Mouse (Mus musculus): ENCODE measurements around the gene Cdh23. TPM values are rescaled to one million over a fixed set of nuclear protein-coding genes. Genes with fewer than 3 reads are reported as not detected.

The Cdh23 gene
- polyA plus RNA-seq, 1 experiment from 2014 or later, result 6.8 TPM

GRCm38 (mm10) chr10:60354881-60355677 is 341.2 kb downstream of the Cdh23 start:
- WGBS, result 82% methylated on average over 11 of the region's 11 CpGs
- H3K9me3 ChIP-seq (ENCODE audit: control insufficient read depth, low read length), result no peaks in the 10 kb centered on the region
- H3K27me3 ChIP-seq (ENCODE audit: control insufficient read depth, insufficient read depth, low read length), result no peaks in the 10 kb centered on the region
- H3K9ac ChIP-seq, result no peak overlapping the region
- DNase-seq (ENCODE audit: low spot score) (no peak), ATAC-seq (ENCODE audit: low FRiP score) (no peak)
- no peak overlapping the region for H3K4me3 ChIP-seq (replicated peaks; ENCODE audit: low read length)
- H3K27ac ChIP-seq, result no peak overlapping the region
- H3K4me1 ChIP-seq (replicated peaks; ENCODE audit: control insufficient read depth, insufficient read depth, low read length), result peaks cover 2% of the 10 kb centered on the region; the same call in 1 of the 2 replicates
- no peaks in the 10 kb centered on the region for H3K36me3 ChIP-seq (replicated peaks; ENCODE audit: control insufficient read depth, insufficient read depth)
- no peak overlapping the region for H3K4me2 ChIP-seq (replicated peaks)

- ATAC-seq (ENCODE audit: low FRiP score) (no peak), DNase-seq (ENCODE audit: low spot score) (no peak)
- Histone ChIP-seq H3K9ac (no peak overlapping the region), H3K27ac (no peak overlapping the region), H3K4me3 (replicated peaks; ENCODE audit: low read length) (no peak overlapping the region), H3K4me1 (replicated peaks; ENCODE audit: control insufficient read depth, insufficient read depth, low read length) (peaks cover 2% of the 10 kb centered on the region; the same call in 1 of the 2 replicates), H3K36me3 (replicated peaks; ENCODE audit: control insufficient read depth, insufficient read depth) (no peaks in the 10 kb centered on the region), H3K4me2 (replicated peaks) (no peak overlapping the region), H3K27me3 (ENCODE audit: control insufficient read depth, insufficient read depth, low read length) (no peaks in the 10 kb centered on the region), H3K9me3 (ENCODE audit: control insufficient read depth, low read length) (no peaks in the 10 kb centered on the region)
- 90% methylated on average over 4 of the region's 4 CpGs for WGBS
Measured at GRCm38 (mm10) chr10:60354003-60354325, 342.3 kb downstream of the Cdh23 start.

- Histone ChIP-seq H3K4me1 (replicated peaks; ENCODE audit: control insufficient read depth, insufficient read depth, low read length) (peaks cover 2% of the 10 kb centered on the region; the same call in 1 of the 2 replicates), H3K36me3 (replicated peaks; ENCODE audit: control insufficient read depth, insufficient read depth) (no peaks in the 10 kb centered on the region), H3K9ac (no peak overlapping the region), H3K9me3 (ENCODE audit: control insufficient read depth, low read length) (no peaks in the 10 kb centered on the region), H3K27ac (no peak overlapping the region), H3K4me3 (replicated peaks; ENCODE audit: low read length) (no peak overlapping the region), H3K4me2 (replicated peaks) (no peak overlapping the region), H3K27me3 (ENCODE audit: control insufficient read depth, insufficient read depth, low read length) (no peaks in the 10 kb centered on the region)
- ATAC-seq (ENCODE audit: low FRiP score) (no peak), DNase-seq (ENCODE audit: low spot score) (no peak)
- WGBS, result 58% methylated on average over 4 of the region's 5 CpGs
Measured at GRCm38 (mm10) chr10:60353241-60354002, 342.9 kb downstream of the Cdh23 start.

GRCm38 (mm10) chr10:60351761-60352455 is 344.4 kb downstream of the Cdh23 start:
- H3K4me3 ChIP-seq (replicated peaks; ENCODE audit: low read length), result no peak overlapping the region
- DNase-seq (ENCODE audit: low spot score) (no peak), ATAC-seq (ENCODE audit: low FRiP score) (peak; percentile 49; the same call in 1 of the 2 replicates)
- H3K36me3 ChIP-seq (replicated peaks; ENCODE audit: control insufficient read depth, insufficient read depth), result no peaks in the 10 kb centered on the region
- H3K4me2 ChIP-seq (replicated peaks), result no peak overlapping the region
- H3K9ac ChIP-seq, result no peak overlapping the region
- peaks cover 7% of the 10 kb centered on the region; the same call in 1 of the 2 replicates for H3K27me3 ChIP-seq (ENCODE audit: control insufficient read depth, insufficient read depth, low read length)
- WGBS, result 26% methylated on average over 7 of the region's 7 CpGs
- H3K9me3 ChIP-seq (ENCODE audit: control insufficient read depth, low read length), result no peaks in the 10 kb centered on the region
- peaks cover 7% of the 10 kb centered on the region; the same call in 1 of the 2 replicates for H3K4me1 ChIP-seq (replicated peaks; ENCODE audit: control insufficient read depth, insufficient read depth, low read length)
- H3K27ac ChIP-seq, result no peak overlapping the region

GRCm38 (mm10) chr10:60351248-60351647 is 345.0 kb downstream of the Cdh23 start:
- DNase-seq (ENCODE audit: low spot score) (no peak), ATAC-seq (ENCODE audit: low FRiP score) (no peak)
- 0 out of 2 replicates have a peak, but pooled peaks cover 3% of the 10 kb centered on the region for H3K9me3 ChIP-seq (ENCODE audit: control insufficient read depth, low read length)
- WGBS, result 17% methylated on average over 3 of the region's 3 CpGs
- no peak overlapping the region for H3K4me3 ChIP-seq (replicated peaks; ENCODE audit: low read length)
- H3K4me1 ChIP-seq (replicated peaks; ENCODE audit: control insufficient read depth, insufficient read depth, low read length), result peaks cover 13% of the 10 kb centered on the region
- peaks cover 12% of the 10 kb centered on the region for H3K27me3 ChIP-seq (ENCODE audit: control insufficient read depth, insufficient read depth, low read length)
- no peak overlapping the region for H3K9ac ChIP-seq
- no peak overlapping the region for H3K27ac ChIP-seq
- H3K36me3 ChIP-seq (replicated peaks; ENCODE audit: control insufficient read depth, insufficient read depth), result no peaks in the 10 kb centered on the region
- 0 out of 2 replicates have a peak overlapping the region, but pooled peaks have one; percentile 19 for H3K4me2 ChIP-seq (replicated peaks)

GRCm38 (mm10) chr10:60350805-60351167 is 345.5 kb downstream of the Cdh23 start:
- Histone ChIP-seq H3K4me2 (replicated peaks) (peak overlapping the region; percentile 19; the same call in 1 of the 2 replicates), H3K27me3 (ENCODE audit: control insufficient read depth, insufficient read depth, low read length) (peaks cover 17% of the 10 kb centered on the region), H3K36me3 (replicated peaks; ENCODE audit: control insufficient read depth, insufficient read depth) (no peaks in the 10 kb centered on the region), H3K4me1 (replicated peaks; ENCODE audit: control insufficient read depth, insufficient read depth, low read length) (peaks cover 16% of the 10 kb centered on the region), H3K9me3 (ENCODE audit: control insufficient read depth, low read length) (0 out of 2 replicates have a peak, but pooled peaks cover 3% of the 10 kb centered on the region), H3K9ac (no peak overlapping the region), H3K27ac (no peak overlapping the region), H3K4me3 (replicated peaks; ENCODE audit: low read length) (no peak overlapping the region)
- ATAC-seq (ENCODE audit: low FRiP score), result no peak
- 60% methylated on average over 3 of the region's 3 CpGs for WGBS
- DNase-seq (ENCODE audit: low spot score), result peak; percentile 75

- no peak overlapping the region for H3K27ac ChIP-seq
- ATAC-seq (ENCODE audit: low FRiP score), result no peak
- no peaks in the 10 kb centered on the region for H3K36me3 ChIP-seq (replicated peaks; ENCODE audit: control insufficient read depth, insufficient read depth)
- 48% methylated on average over 5 of the region's 5 CpGs for WGBS
- no peak for DNase-seq (ENCODE audit: low spot score)
- H3K4me1 ChIP-seq (replicated peaks; ENCODE audit: control insufficient read depth, insufficient read depth, low read length), result peaks cover 16% of the 10 kb centered on the region
- no peak overlapping the region for H3K9ac ChIP-seq
- no peak overlapping the region for H3K4me3 ChIP-seq (replicated peaks; ENCODE audit: low read length)
- 0 out of 2 replicates have a peak, but pooled peaks cover 3% of the 10 kb centered on the region for H3K9me3 ChIP-seq (ENCODE audit: control insufficient read depth, low read length)
- H3K4me2 ChIP-seq (replicated peaks), result peak overlapping the region; percentile 19; the same call in 1 of the 2 replicates
- H3K27me3 ChIP-seq (ENCODE audit: control insufficient read depth, insufficient read depth, low read length), result peaks cover 17% of the 10 kb centered on the region
Measured at GRCm38 (mm10) chr10:60350077-60350804, 346.0 kb downstream of the Cdh23 start.

GRCm38 (mm10) chr10:60349644-60350043 is 346.6 kb downstream of the Cdh23 start:
- H3K9me3 ChIP-seq (ENCODE audit: control insufficient read depth, low read length), result 0 out of 2 replicates have a peak, but pooled peaks cover 3% of the 10 kb centered on the region
- H3K27ac ChIP-seq, result no peak overlapping the region
- no peak overlapping the region for H3K4me3 ChIP-seq (replicated peaks; ENCODE audit: low read length)
- ATAC-seq (ENCODE audit: low FRiP score) (no peak), DNase-seq (ENCODE audit: low spot score) (no peak)
- no peak overlapping the region for H3K9ac ChIP-seq
- H3K4me1 ChIP-seq (replicated peaks; ENCODE audit: control insufficient read depth, insufficient read depth, low read length), result peaks cover 16% of the 10 kb centered on the region
- no peaks in the 10 kb centered on the region for H3K36me3 ChIP-seq (replicated peaks; ENCODE audit: control insufficient read depth, insufficient read depth)
- peaks cover 17% of the 10 kb centered on the region for H3K27me3 ChIP-seq (ENCODE audit: control insufficient read depth, insufficient read depth, low read length)
- 93% methylated on average over 5 of the region's 5 CpGs for WGBS
- no peak overlapping the region for H3K4me2 ChIP-seq (replicated peaks)

All from hindbrain, embryonic 14.5 days (tissue).